Comparison of ENCODE assay signal across 17 mouse cellular contexts in genomic region chr19:43762410-43762809, GRCm38 (mm10). TPM values are rescaled to one million over a fixed set of nuclear protein-coding genes. Genes with fewer than 3 reads are reported as not detected.
"Had no signal": no experiment of that assay in that cellular context is flagged by ENCODE, and none has a peak within 500 bp of the region (broad histone marks: within the 10 kb centered on the region; RNA-seq: fewer than 3 reads in every experiment).

No protein-coding gene starts in this region.

- H3K27me3 ChIP-seq: neural tube, embryonic 13.5 days; neural tube, embryonic 15.5 days; stomach, embryonic 15.5 days had no signal

- H3K9me3 ChIP-seq: neural tube, embryonic 13.5 days; neural tube, embryonic 15.5 days; stomach, embryonic 15.5 days had no signal

- H3K9ac ChIP-seq: neural tube, embryonic 13.5 days; neural tube, embryonic 15.5 days; stomach, embryonic 15.5 days had no signal

- H3K4me1 ChIP-seq: neural tube, embryonic 13.5 days; neural tube, embryonic 15.5 days; stomach, embryonic 15.5 days had no signal

- H3K4me3 ChIP-seq: neural tube, embryonic 13.5 days; neural tube, embryonic 15.5 days; stomach, embryonic 15.5 days had no signal

- H3K27ac ChIP-seq: neural tube, embryonic 13.5 days; neural tube, embryonic 15.5 days; stomach, embryonic 15.5 days; stomach, postnatal 0 days had no signal

- H3K4me2 ChIP-seq: neural tube, embryonic 13.5 days; neural tube, embryonic 15.5 days; stomach, embryonic 15.5 days had no signal

- H3K36me3 ChIP-seq: neural tube, embryonic 13.5 days; neural tube, embryonic 15.5 days; stomach, embryonic 15.5 days had no signal

- DNase-seq: retina, postnatal 1 day; right cerebral cortex, adult 18-20 months; right cerebral cortex, postnatal 14 days; right cerebral cortex, postnatal 25 days; right cerebral cortex, postnatal 4 days; spleen, adult 18-20 months; thymus, adult 18-20 months; thymus, adult 2 months; thymus, postnatal 14 days; thymus, postnatal 25 days; thymus, postnatal 36 days; thymus, postnatal 4 days had no signal

RNA-seq across cellular contexts. Expression of gene Abcc2, which starts 19.6 kb away (rescaled TPM):
- polyA plus RNA-seq: thymus, postnatal 0 days had no signal
